Mouse (Mus musculus) macrophage (primary cell): Measurements from ENCODE around the gene Xlr4b. TPM values are rescaled to one million over a fixed set of nuclear protein-coding genes. Genes with fewer than 3 reads are reported as not detected.
A peak's percentile ranks its signal among the peaks of the same experiment; 100 is the strongest.
"Not testable (repeated sequence)": the region's sequence is repeated elsewhere in the genome, so short reads cannot be mapped to it uniquely, and the experiment has no call there.

ENCODE experiments used
- H3K27ac ChIP-seq: fragments of 350-480 bp; formaldehyde crosslinking; 2 replicates; pipeline ENCODE4 v1.9.0; 2021
- H3K36me3 ChIP-seq: fragments of 350-480 bp; formaldehyde crosslinking; 2 replicates; pipeline ENCODE4 v1.9.0; 2021; ENCODE audit errors: inconsistent target
- H3K4me3 ChIP-seq: fragments of 350-480 bp; formaldehyde crosslinking; 2 replicates; pipeline ENCODE4 v1.9.0; 2021; ENCODE audit errors: inconsistent target
- H3K79me2 ChIP-seq: fragments of 350-480 bp; formaldehyde crosslinking; 2 replicates; pipeline ENCODE4 v1.9.0; 2021; ENCODE audit errors: inconsistent target
- WGBS: methylation state at CpG from one replicate; pipeline ENCODE4 v1.1.7; 2026; ENCODE audit warnings: inconsistent platforms; ENCODE audit not compliant: missing documents; 5-methylcytosine and 5-hydroxymethylcytosine counted together
- polyA plus RNA-seq: library from polyadenylated mRNA; stranded (reverse); fragments of 250-400 nt; gene quantifications from 3 replicates; pipeline ENCODE4 v1.2.4, GENCODE M21; 2018; ENCODE audit warnings: inconsistent platforms
- total RNA-seq, 78 experiments: library from RNA; depleted of rRNA; stranded (reverse); fragments of 250-400 nt; gene quantifications; 1 replicate in 9 of 78; 2 replicates in 24 of 78; 3 replicates in 43 of 78; 4 replicates in 2 of 78; pipeline ENCODE4 v1.2.4; 2018; ENCODE audit warnings: inconsistent platforms in 56 of 78

Xlr4b gene
- total RNA-seq (2018; cell fraction: chromatin; rRNA removed) = 10 to 100 TPM in 23 of 26 experiments, 1 to 10 TPM in 3; 4.9 to 25.9 (median 13.8) TPM
- total RNA-seq (2018; cell fraction: cytosol; rRNA removed) = 1 to 10 TPM in 25 of 26 experiments, under 1 TPM in 1; 0.87 to 3.8 (median 2.8) TPM
- 10 to 100 TPM in 5 of 26 experiments, 1 to 10 TPM in 21; 2.7 to 18.9 (median 8.4) TPM for total RNA-seq (2018; cell fraction: nucleus; rRNA removed)
- polyA plus RNA-seq = 3.1 to 6.6 TPM (median 5.2 TPM) in 3 replicates

DNA sequence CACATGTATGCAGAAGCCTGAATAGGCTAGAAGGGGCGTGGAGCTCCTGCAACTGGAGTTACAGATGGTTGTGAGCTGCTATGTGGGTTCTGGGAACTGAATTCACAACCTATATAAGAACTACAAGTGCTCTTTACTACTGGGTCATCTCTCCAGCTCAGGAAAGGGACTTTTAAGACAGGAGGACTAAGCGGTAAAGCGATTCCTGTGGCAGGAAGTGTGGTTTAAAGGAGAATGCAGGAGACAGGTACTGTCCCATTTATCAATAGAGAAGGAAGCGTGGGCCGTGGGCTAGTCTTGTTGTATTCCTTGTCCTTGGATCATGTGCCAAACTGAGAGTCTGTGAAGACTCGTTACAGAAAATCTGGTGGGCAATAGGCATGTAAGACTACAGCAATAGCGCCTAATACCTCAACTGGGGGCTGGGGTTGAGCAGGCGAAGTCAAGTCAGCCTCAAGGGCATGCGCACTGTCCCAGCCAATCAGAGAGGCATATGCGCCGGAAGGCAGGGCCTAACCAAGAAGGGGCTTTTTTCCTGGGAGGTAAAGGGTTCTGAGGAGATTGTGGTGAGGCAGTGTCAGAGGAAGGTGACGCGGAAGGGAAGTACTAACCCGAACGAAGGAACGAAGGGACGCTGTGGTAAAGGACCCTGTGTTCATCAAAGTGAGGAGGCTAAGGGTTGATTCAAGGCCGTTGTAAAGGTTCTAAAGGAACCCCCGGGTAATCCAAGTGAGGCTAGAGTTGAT is at the start of gene Xlr4b:
Xlr4b (plus strand) TSS at position 515 of the 746 bp plus-strand sequence.
- H3K36me3 ChIP-seq, H3K27ac ChIP-seq, H3K79me2 ChIP-seq, H3K4me3 ChIP-seq: not testable (repeated sequence)
- 42% methylated on average over 3 of the region's 19 CpGs for WGBS

GRCm38 (mm10) chrX:73176889-73177288 is 37.2 kb upstream of the Xlr4b start, which contains the start of gene Spin2d:
Gene Spin2d, minus strand, starts transcription at chrX:73176989.
- not testable (repeated sequence) for H3K36me3 ChIP-seq, H3K27ac ChIP-seq, H3K79me2 ChIP-seq, H3K4me3 ChIP-seq
- no CpG with 5 or more reads among the region's 15 CpGs for WGBS

GRCm38 (mm10) chrX:73191934-73192333 is 22.2 kb upstream of the Xlr4b start, which contains the start of gene Xlr3b:
Gene Xlr3b, plus strand, starts transcription at chrX:73192207.
- not testable (repeated sequence) for H3K27ac ChIP-seq, H3K4me3 ChIP-seq, H3K36me3 ChIP-seq, H3K79me2 ChIP-seq
- WGBS = 90% methylated on average over 7 of the region's 12 CpGs

- H3K4me3 ChIP-seq = no peak overlapping the region
- no peaks in the 10 kb centered on the region for H3K36me3 ChIP-seq
- peaks cover 9% of the 10 kb centered on the region; the same call in 1 of the 2 replicates for H3K79me2 ChIP-seq
- no peak overlapping the region for H3K27ac ChIP-seq
- WGBS = 70% methylated on average over 1 of the region's 1 CpGs
Observed at GRCm38 (mm10) chrX:73225365-73225764, 11.2 kb downstream of the Xlr4b start.

- peaks cover 9% of the 10 kb centered on the region; the same call in 1 of the 2 replicates for H3K79me2 ChIP-seq
- WGBS = 24% methylated on average over 39 of the region's 39 CpGs
- H3K36me3 ChIP-seq = no peaks in the 10 kb centered on the region
- H3K27ac ChIP-seq = peak within 1 kb of the TSS; percentile 40
- H3K4me3 ChIP-seq = peak within 1 kb of the TSS; percentile 31
Observed at GRCm38 (mm10) chrX:73227914-73228605, 13.9 kb downstream of the Xlr4b start, which contains the start of gene F8a. Gene F8a, plus strand, starts transcription at chrX:73228291.

DNA sequence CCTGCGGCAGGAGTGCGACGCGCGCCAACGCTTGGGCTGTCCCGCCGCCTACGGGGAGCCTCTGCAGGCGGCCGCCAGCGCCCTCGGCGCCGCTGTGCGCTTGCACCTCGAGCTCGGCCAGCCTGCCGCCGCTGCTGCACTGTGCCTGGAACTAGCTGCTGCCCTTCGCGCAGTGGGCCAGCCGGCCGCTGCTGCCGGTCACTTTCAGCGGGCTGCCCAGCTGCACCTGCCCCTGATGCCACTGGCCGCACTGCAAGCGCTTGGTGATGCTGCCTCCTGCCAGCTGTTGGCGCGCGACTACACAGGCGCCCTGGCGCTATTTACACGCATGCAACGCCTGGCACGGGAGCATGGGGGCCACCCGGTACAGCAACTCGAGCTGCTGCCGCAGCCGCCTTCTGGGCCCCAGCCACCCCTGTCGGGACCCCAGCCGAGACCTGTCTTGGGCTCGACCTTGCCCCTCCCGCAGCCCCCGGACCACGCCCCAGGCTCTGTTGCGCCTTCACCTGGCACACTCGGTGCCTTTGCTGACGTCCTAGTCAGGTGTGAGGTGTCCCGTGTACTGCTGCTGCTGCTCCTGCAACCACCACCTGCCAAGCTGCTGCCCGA is 14.6 kb downstream of the Xlr4b start:
- 18% methylated on average over 49 of the region's 51 CpGs for WGBS
- Histone ChIP-seq H3K79me2 (peaks cover 9% of the 10 kb centered on the region; the same call in 1 of the 2 replicates), H3K4me3 (peak overlapping the region; percentile 31), H3K27ac (no peak overlapping the region), H3K36me3 (no peaks in the 10 kb centered on the region)

- WGBS = 51% methylated on average over 3 of the region's 3 CpGs
- no peaks in the 10 kb centered on the region for H3K36me3 ChIP-seq
- H3K27ac ChIP-seq = no peak overlapping the region
- H3K4me3 ChIP-seq = peak overlapping the region; percentile 31
- H3K79me2 ChIP-seq = peaks cover 9% of the 10 kb centered on the region; the same call in 1 of the 2 replicates
Observed at GRCm38 (mm10) chrX:73229288-73229687, 15.2 kb downstream of the Xlr4b start.

DNA sequence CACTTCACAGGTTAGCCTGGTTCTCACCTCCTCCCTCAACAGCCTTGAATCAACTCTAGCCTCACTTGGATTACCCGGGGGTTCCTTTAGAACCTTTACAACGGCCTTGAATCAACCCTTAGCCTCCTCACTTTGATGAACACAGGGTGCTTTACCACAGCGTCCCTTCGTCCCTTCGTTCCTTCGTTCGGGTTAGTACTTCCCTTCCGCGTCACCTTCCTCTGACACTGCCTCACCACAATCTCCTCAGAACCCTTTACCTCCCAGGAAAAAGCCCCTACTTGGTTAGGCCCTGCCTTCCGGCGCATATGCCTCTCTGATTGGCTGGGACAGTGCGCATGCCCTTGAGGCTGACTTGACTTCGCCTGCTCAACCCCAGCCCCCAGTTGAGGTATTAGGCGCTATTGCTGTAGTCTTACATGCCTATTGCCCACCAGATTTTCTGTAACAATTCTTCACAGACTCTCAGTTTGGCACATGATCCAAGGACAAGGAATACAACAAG is 28.7 kb downstream of the Xlr4b start, which contains the start of gene Xlr4c:
Xlr4c (minus strand) TSS at position 310 of the 505 bp plus-strand sequence.
- not testable (repeated sequence) for H3K27ac ChIP-seq, H3K79me2 ChIP-seq, H3K36me3 ChIP-seq, H3K4me3 ChIP-seq
- no CpG with 5 or more reads among the region's 14 CpGs for WGBS

DNA sequence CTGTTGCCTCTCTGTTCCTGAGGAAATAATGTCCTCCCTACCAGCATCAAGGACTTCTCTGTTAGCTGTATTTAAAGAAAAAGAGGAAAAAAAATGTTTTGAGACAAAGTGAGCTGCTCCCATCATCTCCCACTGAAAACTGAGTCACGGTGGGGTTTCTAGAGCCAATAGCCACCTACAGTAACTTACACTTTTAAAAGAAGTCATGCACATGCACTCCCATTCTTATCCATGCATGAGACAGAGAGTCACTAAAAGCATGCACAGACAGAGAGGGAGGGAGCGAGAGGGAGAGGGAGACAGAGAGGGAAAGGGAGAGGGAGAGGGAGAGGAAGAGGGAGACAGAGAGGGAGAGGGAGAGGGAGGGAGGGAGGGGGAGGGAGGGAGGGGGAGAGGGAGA is 48.3 kb downstream of the Xlr4b start:
- H3K27ac ChIP-seq, H3K79me2 ChIP-seq, H3K4me3 ChIP-seq, H3K36me3 ChIP-seq: not testable (repeated sequence)
- 67% methylated on average over 1 of the region's 2 CpGs for WGBS

DNA sequence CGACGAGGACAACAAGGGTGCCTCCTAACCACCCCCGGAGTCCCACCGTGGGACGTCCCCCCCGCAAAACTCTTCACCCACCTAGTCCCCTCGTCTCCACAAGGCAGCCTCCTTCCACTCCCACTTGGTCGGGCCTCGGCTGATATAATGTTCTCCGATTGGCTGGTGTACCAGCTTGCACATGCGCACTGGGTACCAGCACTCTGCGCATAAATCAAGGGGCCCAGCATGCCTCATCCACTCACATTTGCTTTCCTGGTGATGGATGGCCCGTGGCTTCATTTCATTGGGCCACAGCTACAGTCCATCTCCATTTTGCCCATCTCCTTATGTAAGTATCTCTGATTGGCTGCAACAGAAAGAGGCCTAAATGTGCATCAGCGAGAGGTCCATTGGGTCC is 51.1 kb downstream of the Xlr4b start, which contains the start of gene Xlr3c:
Xlr3c (minus strand) TSS at position 121 of the 400 bp plus-strand sequence.
- not testable (repeated sequence) for H3K36me3 ChIP-seq, H3K79me2 ChIP-seq, H3K4me3 ChIP-seq, H3K27ac ChIP-seq
- WGBS = 90% methylated on average over 6 of the region's 14 CpGs

Other genes starting within 250 kb of the Xlr4b start
- gene Zfp185, start 227.0 kb upstream of the Xlr4b start, polyA plus RNA-seq = not detected in 3 replicates
- gene Pnma5, start 177.2 kb upstream of the Xlr4b start, polyA plus RNA-seq = not detected in 3 replicates
- not detected in 3 replicates for gene Pnma3, start 149.5 kb upstream of the Xlr4b start, polyA plus RNA-seq
- gene Xlr4a, start 131.9 kb upstream of the Xlr4b start, polyA plus RNA-seq = 1.4 to 5.2 TPM (median 2.2 TPM) in 3 replicates
- gene Xlr3a, start 117.2 kb upstream of the Xlr4b start, polyA plus RNA-seq = 0.35 TPM in 1 of 3 replicates, not detected in the others
- not detected in 3 replicates for gene Gm14685, start 97.3 kb upstream of the Xlr4b start, polyA plus RNA-seq
- not detected in 3 replicates for gene Xlr5b, start 65.5 kb upstream of the Xlr4b start, polyA plus RNA-seq
- not detected in 3 replicates for gene DXBay18, start 64.9 kb upstream of the Xlr4b start, polyA plus RNA-seq
- not detected in 3 replicates for gene Spin2d, start 37.3 kb upstream of the Xlr4b start, polyA plus RNA-seq
- gene Xlr3b, start 22.1 kb upstream of the Xlr4b start, polyA plus RNA-seq = 1.6 to 2.5 TPM (median 1.8 TPM) in 3 replicates
- gene F8a, start 14.0 kb downstream of the Xlr4b start, polyA plus RNA-seq = 1.2 to 3.4 TPM (median 2.6 TPM) in 3 replicates
- gene Xlr4c, start 28.8 kb downstream of the Xlr4b start, polyA plus RNA-seq = 0.25 to 0.36 TPM (median 0.29 TPM) in 3 replicates
- gene Xlr3c, start 51.1 kb downstream of the Xlr4b start, polyA plus RNA-seq = not detected in 3 replicates
- not detected in 3 replicates for gene Xlr5a, start 78.6 kb downstream of the Xlr4b start, polyA plus RNA-seq
- not detected in 3 replicates for gene Xlr5c, start 78.6 kb downstream of the Xlr4b start, polyA plus RNA-seq
- not detected in 3 replicates for gene Gm45015, start 122.5 kb downstream of the Xlr4b start, polyA plus RNA-seq
- gene Zfp275, start 128.3 kb downstream of the Xlr4b start, polyA plus RNA-seq = 6.6 to 8.1 TPM (median 7.9 TPM) in 3 replicates
- gene Gm18336, start 184.4 kb downstream of the Xlr4b start, polyA plus RNA-seq = not detected in 3 replicates
- not detected in 3 replicates for gene Zfp92, start 196.8 kb downstream of the Xlr4b start, polyA plus RNA-seq
- gene Trex2, start 221.0 kb downstream of the Xlr4b start, polyA plus RNA-seq = not detected in 3 replicates
- 7.9 to 15.4 TPM (median 9.0 TPM) in 3 replicates for gene Haus7, start 244.7 kb downstream of the Xlr4b start, polyA plus RNA-seq